Mouse (Mus musculus) liver, adult 2 months (tissue): ENCODE measurements around the gene Adamts12.

Experiments used
- CTCF ChIP-seq: fragments of 200-500 bp; IDR thresholded peaks from 2 replicates; pipeline ENCODE4 v1.5.1; 2011; ENCODE audit warnings: low read depth, low read length, control low read depth
- POLR2A ChIP-seq: fragments of 200-500 bp; IDR thresholded peaks from 2 replicates; pipeline ENCODE4 v1.6.1; 2011; ENCODE audit warnings: low read length, control low read depth; ENCODE audit not compliant: insufficient read depth; ENCODE audit errors: extremely low read depth

DNA sequence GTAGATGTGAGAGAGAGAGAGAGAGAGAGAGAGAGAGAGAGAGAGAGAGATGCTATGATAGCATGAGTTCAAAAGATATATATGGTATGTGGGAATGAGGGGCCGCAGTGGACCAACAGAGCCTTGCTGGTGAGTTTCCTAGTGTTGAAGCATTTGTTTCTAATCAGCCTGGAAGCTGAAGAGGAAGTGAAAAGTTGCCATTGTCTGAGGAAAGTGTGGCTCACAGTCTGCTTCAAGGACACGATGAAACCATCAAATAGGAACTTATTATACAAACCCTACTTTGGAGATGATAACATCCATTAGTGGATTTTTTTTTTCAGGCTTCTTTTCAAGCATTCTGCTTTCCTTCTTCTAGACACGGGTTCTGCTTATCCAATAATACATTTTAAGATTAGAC lies 52.3 kb downstream of the Adamts12 start:
- no peak for TF ChIP-seq CTCF
- TF ChIP-seq POLR2A, result no peak
